Mouse (Mus musculus): ENCODE measurements around the gene Fgf15.

Fgf15 gene

GRCm38 (mm10) chr7:144931778-144932177 lies 35.4 kb downstream of the Fgf15 start:
- peak; percentile 67 for DNase-seq (ENCODE audit: low read depth, low spot score)

DNA sequence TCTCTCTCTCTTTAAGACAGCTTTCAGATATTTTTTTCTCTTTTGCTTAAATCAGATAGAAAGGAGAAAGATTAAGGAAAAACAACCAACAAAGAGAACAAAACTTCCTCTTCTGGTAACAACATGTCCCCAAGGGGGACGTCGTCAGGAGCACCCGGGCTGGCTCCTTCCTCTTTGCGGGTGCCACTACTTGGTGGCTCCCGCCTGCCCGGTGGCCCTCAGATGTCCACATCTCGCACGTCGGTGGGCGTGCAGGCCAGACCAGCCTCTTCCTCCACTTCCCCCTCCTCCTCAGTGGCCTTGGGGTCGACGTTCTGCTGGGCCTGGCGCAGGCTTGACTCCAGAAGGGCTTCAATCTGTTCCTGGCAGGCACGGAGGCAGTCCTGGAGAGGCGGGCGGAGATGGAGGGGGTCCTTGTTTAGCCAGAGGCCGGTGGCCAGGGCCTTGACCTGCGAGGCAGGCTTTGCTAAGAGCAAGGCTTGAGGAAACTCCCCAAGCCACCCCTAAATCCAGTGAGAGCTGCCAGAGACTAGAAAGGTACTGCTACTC lies 36.1 kb downstream of the Fgf15 start:
- DNase-seq (ENCODE audit: low read depth, low spot score): no peak

DNA sequence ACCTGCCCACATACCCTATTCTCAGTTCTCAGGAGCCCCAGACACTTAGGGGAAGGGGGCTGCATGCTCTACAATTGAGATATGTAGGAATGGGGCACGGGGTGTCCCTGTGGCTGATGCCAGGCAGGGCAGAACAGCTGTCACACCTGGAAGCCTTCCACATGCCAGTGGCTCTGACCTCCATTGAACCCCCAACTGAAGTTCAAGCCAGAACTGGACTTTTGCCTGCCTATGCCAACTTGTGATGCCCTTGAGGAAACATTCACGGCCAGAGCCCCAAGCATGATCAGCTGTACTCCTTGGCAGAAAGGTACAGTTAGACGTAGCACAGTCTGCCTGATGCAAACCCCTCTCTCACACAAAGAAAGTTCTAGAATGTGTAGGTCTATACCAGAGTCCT lies 37.0 kb downstream of the Fgf15 start:
- DNase-seq (ENCODE audit: low read depth, low spot score): no peak

- no peak for DNase-seq (ENCODE audit: low read depth, low spot score)
Observed at GRCm38 (mm10) chr7:144933796-144934195, 37.5 kb downstream of the Fgf15 start.

DNA sequence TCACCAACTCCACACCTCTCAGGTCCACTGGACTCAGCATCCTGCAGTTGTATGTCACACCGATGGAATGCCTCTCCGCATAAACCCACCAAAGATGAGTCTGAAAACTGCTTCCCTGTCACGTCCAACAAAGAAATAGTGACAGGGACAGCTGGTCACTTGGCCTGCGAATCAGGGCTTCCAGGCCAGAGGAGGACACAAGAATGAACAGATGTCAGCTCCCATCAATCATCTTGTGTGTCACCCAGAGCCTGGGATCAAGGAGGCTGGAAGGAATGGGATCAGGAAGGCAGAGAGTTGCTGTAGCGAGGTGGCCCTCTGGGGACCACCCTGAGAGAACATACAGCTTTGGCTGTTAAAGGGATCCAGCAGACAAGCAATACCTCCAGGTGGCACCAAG lies 38.6 kb downstream of the Fgf15 start:
- no peak for DNase-seq (ENCODE audit: low read depth, low spot score)

- DNase-seq (ENCODE audit: low read depth, low spot score): peak; percentile 94
Observed at GRCm38 (mm10) chr7:144935563-144935962, 39.2 kb downstream of the Fgf15 start.

- DNase-seq (ENCODE audit: low read depth, low spot score): no peak
Observed at GRCm38 (mm10) chr7:144936311-144936880, 40.1 kb downstream of the Fgf15 start.

DNA sequence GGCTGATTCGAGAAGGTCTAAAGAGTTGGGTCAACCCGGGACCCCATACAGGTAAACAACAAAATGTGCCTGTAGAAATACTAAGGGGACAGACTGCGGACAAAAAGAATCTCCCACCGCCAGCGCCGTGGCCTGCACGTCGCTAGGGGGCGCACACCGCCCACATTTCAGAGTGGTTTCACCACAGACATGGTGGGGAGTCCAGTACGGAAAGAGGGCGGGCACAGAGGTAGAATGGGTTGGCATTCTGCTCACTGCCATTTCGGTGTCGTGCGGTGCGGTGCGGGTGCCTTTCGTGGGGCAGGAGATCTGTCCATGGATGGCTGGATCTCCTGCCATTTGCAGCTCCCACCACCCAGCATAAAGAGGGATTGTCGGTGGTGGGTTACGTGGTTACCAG lies 41.2 kb downstream of the Fgf15 start:
- peak; percentile 91 for DNase-seq (ENCODE audit: low read depth, low spot score)

- DNase-seq (ENCODE audit: low read depth, low spot score): no peak
Observed at GRCm38 (mm10) chr7:144937899-144938517, 41.7 kb downstream of the Fgf15 start.

- no peak for DNase-seq (ENCODE audit: low read depth, low spot score)
Observed at GRCm38 (mm10) chr7:144938661-144939343, 42.5 kb downstream of the Fgf15 start.

- peak; percentile 69 for DNase-seq (ENCODE audit: low read depth, low spot score)
Observed at GRCm38 (mm10) chr7:144939344-144940002, 43.1 kb downstream of the Fgf15 start, which contains the start of gene Ccnd1. TSS of gene Ccnd1 (minus strand) at chr7:144939925.

DNA sequence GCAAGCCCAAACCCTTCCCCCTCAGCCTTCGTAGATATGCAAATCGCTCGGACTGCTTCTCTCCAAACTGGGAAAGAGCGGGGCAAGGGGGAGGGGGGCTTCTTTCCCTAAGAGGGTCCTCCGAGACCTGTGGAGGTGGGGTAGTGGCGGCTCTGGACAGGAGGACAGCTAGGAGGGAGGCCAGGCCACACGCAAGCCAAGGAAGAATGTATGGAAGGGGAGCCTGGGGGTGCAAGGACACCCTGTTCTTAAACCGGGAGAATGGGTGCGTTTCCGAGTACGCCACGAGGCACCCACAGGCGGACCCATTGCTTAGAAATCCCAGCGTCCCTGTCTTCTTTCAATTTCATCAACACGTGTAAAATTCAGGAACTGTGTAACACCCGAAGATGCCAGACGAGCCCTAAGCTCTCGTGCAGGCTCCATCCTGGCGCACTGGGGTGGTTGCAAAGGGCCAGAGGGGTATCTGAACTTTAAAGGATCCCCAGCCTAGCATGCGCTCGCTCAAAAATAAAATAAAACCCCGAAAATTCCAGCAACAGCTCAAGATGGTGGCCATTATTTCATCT lies 43.8 kb downstream of the Fgf15 start:
- no peak for DNase-seq (ENCODE audit: low read depth, low spot score)

- no peak for DNase-seq (ENCODE audit: low read depth, low spot score)
Observed at GRCm38 (mm10) chr7:144940585-144940984, 44.3 kb downstream of the Fgf15 start.

DNA sequence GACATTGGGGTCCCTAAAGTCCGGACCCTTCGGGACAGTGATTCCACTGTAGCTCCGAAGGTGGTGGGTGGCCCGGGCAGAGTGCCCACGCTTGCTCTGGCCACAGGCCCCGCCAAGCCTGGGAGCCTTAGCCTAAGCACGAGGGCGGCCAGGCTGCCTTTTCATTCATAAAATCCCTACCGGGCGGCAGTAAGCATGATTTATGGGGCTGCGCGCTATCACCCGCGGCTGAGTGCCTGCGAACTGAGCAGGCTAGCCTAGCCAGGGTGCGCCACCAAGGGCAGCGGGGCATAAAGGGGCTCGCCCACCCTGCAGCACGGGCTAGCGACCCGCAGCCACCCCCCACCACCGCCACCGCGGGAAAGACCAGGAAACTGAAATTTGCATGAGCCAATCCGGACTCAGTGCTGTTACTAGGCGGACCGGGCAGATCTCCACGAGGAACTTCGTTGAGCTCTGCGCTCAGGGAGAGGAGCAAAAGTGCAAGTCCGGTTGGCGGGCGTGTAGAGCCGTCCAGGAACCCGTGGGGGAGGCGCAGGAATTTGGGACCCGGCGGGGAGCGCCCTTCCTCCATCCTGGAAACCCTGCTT lies 45.0 kb downstream of the Fgf15 start:
- DNase-seq (ENCODE audit: low read depth, low spot score): peak; percentile 76

DNA sequence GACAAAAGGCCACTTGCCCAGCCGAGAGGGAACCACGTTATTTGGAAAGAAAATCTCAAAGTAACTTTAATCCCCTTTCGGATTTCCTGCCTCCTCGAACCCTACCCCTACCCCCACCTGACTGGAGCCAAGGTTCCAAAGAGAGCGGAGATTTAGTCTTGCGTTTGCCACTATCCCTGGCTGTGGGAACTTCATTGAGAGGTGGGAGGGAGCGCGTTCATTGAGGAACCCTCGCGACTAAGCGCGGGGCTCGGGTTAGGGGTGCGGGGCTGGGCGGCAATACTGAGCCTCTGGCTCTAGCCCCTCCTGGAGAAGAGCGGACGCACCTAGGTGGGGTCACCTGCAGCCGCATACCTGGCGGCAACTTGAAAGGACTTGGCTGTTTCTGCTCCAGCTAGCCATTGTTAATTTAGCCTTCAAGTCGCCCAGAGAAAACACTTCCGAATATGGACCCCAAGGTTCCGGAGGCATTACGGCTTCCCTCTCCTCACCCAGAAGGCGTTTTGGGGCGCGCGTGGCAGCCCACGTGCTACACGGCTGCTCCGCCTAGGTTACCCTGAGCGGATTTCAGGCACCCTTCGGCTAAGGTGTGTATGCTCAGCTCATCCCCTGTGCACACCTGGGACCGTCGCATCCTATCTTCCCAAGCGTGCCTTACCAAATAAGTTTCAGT lies 45.9 kb downstream of the Fgf15 start:
- DNase-seq (ENCODE audit: low read depth, low spot score): no peak

- DNase-seq (ENCODE audit: low read depth, low spot score): no peak
Observed at GRCm38 (mm10) chr7:144942744-144943135, 46.4 kb downstream of the Fgf15 start.

DNA sequence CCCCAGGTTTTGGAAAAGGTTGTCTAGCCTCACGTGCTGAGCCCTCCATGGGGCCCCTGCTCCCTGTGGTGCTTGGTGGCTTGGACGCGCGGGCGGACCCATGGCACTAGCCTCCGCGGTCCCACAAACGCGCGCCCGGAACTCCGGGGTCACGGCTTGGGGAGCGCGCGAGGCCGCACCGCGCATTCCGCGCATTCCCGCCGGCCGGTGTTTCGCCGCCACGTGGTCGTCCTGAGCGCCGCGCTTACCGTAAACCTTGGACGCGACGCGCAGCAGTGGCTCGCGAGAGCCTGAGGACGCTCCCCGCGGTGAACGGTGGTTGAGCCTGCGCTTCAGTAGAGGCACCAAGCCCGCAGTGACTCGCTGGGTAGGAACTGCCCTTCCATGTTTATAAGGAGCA lies 46.9 kb downstream of the Fgf15 start:
- DNase-seq (ENCODE audit: low read depth, low spot score): peak; percentile 83
